Mouse (Mus musculus) erythroblast, embryonic 14.5 days (primary cell): ENCODE data around the gene Csf3r.
A peak's percentile ranks its signal among the peaks of the same experiment; 100 is the strongest.

Experiments used
- GATA1 ChIP-seq: IDR thresholded peaks from 2 replicates; pipeline ENCODE4 v1.6.1; 2012; ENCODE audit warnings: low read length, inconsistent platforms, mixed read lengths
- TAL1 ChIP-seq: IDR thresholded peaks from 3 replicates; pipeline ENCODE4 v1.6.1; 2012; ENCODE audit warnings: low read length, inconsistent platforms, mixed read lengths

DNA sequence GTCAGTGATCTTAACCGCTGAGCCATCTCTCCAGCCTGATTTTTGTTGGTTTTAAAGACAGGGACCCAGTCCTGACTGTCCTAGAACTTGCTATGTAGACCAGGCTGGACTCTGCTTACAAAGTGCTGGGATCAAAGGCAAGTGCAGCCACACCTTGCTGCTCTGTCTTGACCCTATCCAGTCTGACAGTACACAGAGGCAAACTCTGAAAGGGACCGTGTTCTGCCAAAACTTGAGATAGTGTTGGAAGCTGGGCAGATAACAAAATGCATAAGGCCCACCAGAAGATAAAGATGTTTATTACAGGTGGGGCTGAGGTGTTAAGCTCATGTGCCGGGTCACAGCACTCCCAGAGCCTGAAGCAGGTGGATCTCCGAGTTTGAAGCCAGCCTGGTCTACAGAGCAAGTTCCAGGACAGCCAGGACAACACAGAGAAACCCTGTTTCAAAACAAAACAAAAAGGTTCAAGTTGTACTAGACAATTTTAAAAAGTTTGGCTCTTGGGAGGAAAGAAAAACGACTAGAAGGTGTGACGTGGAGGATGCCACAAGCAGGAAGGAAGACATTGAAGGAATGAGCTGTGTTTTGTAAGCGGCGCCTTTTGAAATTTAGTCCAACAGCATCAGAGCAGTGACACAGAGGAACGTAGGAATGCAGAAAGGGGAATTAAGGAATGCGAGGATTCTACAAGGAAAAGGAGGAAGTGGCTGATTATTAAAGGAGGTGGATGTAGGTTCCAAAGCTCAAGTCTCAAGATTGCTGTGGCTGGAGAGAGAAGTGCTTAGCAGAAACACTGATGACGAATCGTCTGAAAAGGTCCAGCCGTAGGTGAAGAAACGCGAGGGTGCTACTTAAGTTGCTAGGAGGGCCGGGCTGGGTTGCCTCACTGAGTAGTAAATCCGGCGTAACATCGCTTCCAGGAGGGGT, 33.1 kb downstream of the Csf3r start:
- peak; percentile 38 for TF ChIP-seq GATA1
- no peak for TF ChIP-seq TAL1
